Mouse (Mus musculus): Measurements from ENCODE around the gene Rnf115. TPM values are rescaled to one million over a fixed set of nuclear protein-coding genes. Genes with fewer than 3 reads are reported as not detected.
A peak's percentile ranks its signal among the peaks of the same experiment; 100 is the strongest.

Gene Rnf115
- polyA plus RNA-seq, 1 experiment from 2014 or later = 43.6 TPM

GRCm38 (mm10) chr3:96757691-96758090, 30.2 kb downstream of the Rnf115 start:
- no peak overlapping the region for H3K9ac ChIP-seq (ENCODE audit: low read depth, low read length)
- no peak overlapping the region for H3K4me3 ChIP-seq (ENCODE audit: low read length)
- H3K27me3 ChIP-seq (replicated peaks; ENCODE audit: control insufficient read depth, insufficient read depth, low read length) = no peaks in the 10 kb centered on the region
- WGBS = 64% methylated on average over 7 of the region's 7 CpGs
- no peak overlapping the region for H3K27ac ChIP-seq (ENCODE audit: low read length)
- H3K4me1 ChIP-seq (ENCODE audit: control insufficient read depth, insufficient read depth, low read length) = no peaks in the 10 kb centered on the region
- no peaks in the 10 kb centered on the region for H3K36me3 ChIP-seq (ENCODE audit: control insufficient read depth, insufficient read depth, low read length)
- H3K4me2 ChIP-seq (ENCODE audit: low read depth, low read length) = no peak overlapping the region
- no peak for ATAC-seq
- no peaks in the 10 kb centered on the region for H3K9me3 ChIP-seq (ENCODE audit: control insufficient read depth, low read length)

GRCm38 (mm10) chr3:96759695-96760094, 32.2 kb downstream of the Rnf115 start:
- Histone ChIP-seq H3K9me3 (ENCODE audit: control insufficient read depth, low read length) (no peaks in the 10 kb centered on the region), H3K4me1 (ENCODE audit: control insufficient read depth, insufficient read depth, low read length) (no peaks in the 10 kb centered on the region), H3K27ac (ENCODE audit: low read length) (no peak overlapping the region), H3K9ac (ENCODE audit: low read depth, low read length) (no peak overlapping the region), H3K4me2 (ENCODE audit: low read depth, low read length) (no peak overlapping the region), H3K36me3 (ENCODE audit: control insufficient read depth, insufficient read depth, low read length) (no peaks in the 10 kb centered on the region), H3K27me3 (replicated peaks; ENCODE audit: control insufficient read depth, insufficient read depth, low read length) (no peaks in the 10 kb centered on the region), H3K4me3 (ENCODE audit: low read length) (no peak overlapping the region)
- no peak for ATAC-seq
- 91% methylated on average over 4 of the region's 4 CpGs for WGBS

GRCm38 (mm10) chr3:96764528-96764927, 37.1 kb downstream of the Rnf115 start:
- 79% methylated on average over 1 of the region's 1 CpGs for WGBS
- no peak overlapping the region for H3K4me3 ChIP-seq (ENCODE audit: low read length)
- H3K27ac ChIP-seq (ENCODE audit: low read length) = no peak overlapping the region
- no peaks in the 10 kb centered on the region for H3K4me1 ChIP-seq (ENCODE audit: control insufficient read depth, insufficient read depth, low read length)
- H3K9me3 ChIP-seq (ENCODE audit: control insufficient read depth, low read length) = no peaks in the 10 kb centered on the region
- no peak overlapping the region for H3K4me2 ChIP-seq (ENCODE audit: low read depth, low read length)
- H3K36me3 ChIP-seq (ENCODE audit: control insufficient read depth, insufficient read depth, low read length) = no peaks in the 10 kb centered on the region
- no peaks in the 10 kb centered on the region for H3K27me3 ChIP-seq (replicated peaks; ENCODE audit: control insufficient read depth, insufficient read depth, low read length)
- H3K9ac ChIP-seq (ENCODE audit: low read depth, low read length) = no peak overlapping the region
- no peak; the same call in 1 of the 2 replicates for ATAC-seq

GRCm38 (mm10) chr3:96769971-96770370, 42.5 kb downstream of the Rnf115 start:
- WGBS = 90% methylated on average over 5 of the region's 5 CpGs
- Histone ChIP-seq H3K4me3 (ENCODE audit: low read length) (no peak overlapping the region), H3K36me3 (ENCODE audit: control insufficient read depth, insufficient read depth, low read length) (no peaks in the 10 kb centered on the region), H3K4me2 (ENCODE audit: low read depth, low read length) (no peak overlapping the region), H3K9ac (ENCODE audit: low read depth, low read length) (no peak overlapping the region), H3K4me1 (ENCODE audit: control insufficient read depth, insufficient read depth, low read length) (no peaks in the 10 kb centered on the region), H3K27ac (ENCODE audit: low read length) (no peak overlapping the region), H3K9me3 (ENCODE audit: control insufficient read depth, low read length) (no peaks in the 10 kb centered on the region), H3K27me3 (replicated peaks; ENCODE audit: control insufficient read depth, insufficient read depth, low read length) (no peaks in the 10 kb centered on the region)
- ATAC-seq = no peak

GRCm38 (mm10) chr3:96772949-96773348, 45.5 kb downstream of the Rnf115 start:
- Histone ChIP-seq H3K9ac (ENCODE audit: low read depth, low read length) (no peak overlapping the region), H3K27me3 (replicated peaks; ENCODE audit: control insufficient read depth, insufficient read depth, low read length) (no peaks in the 10 kb centered on the region), H3K36me3 (ENCODE audit: control insufficient read depth, insufficient read depth, low read length) (0 out of 2 replicates have a peak, but pooled peaks cover 2% of the 10 kb centered on the region), H3K4me1 (ENCODE audit: control insufficient read depth, insufficient read depth, low read length) (no peaks in the 10 kb centered on the region), H3K9me3 (ENCODE audit: control insufficient read depth, low read length) (no peaks in the 10 kb centered on the region), H3K27ac (ENCODE audit: low read length) (no peak overlapping the region), H3K4me2 (ENCODE audit: low read depth, low read length) (no peak overlapping the region), H3K4me3 (ENCODE audit: low read length) (no peak overlapping the region)
- ATAC-seq = no peak
- WGBS = 20% methylated on average over 1 of the region's 1 CpGs

GRCm38 (mm10) chr3:96777120-96777519, 49.7 kb downstream of the Rnf115 start:
- H3K36me3 ChIP-seq (ENCODE audit: control insufficient read depth, insufficient read depth, low read length) = 0 out of 2 replicates have a peak, but pooled peaks cover 2% of the 10 kb centered on the region
- no peak overlapping the region for H3K4me2 ChIP-seq (ENCODE audit: low read depth, low read length)
- H3K9me3 ChIP-seq (ENCODE audit: control insufficient read depth, low read length) = no peaks in the 10 kb centered on the region
- no peaks in the 10 kb centered on the region for H3K27me3 ChIP-seq (replicated peaks; ENCODE audit: control insufficient read depth, insufficient read depth, low read length)
- no peaks in the 10 kb centered on the region for H3K4me1 ChIP-seq (ENCODE audit: control insufficient read depth, insufficient read depth, low read length)
- no peak overlapping the region for H3K27ac ChIP-seq (ENCODE audit: low read length)
- WGBS = 41% methylated on average over 3 of the region's 3 CpGs
- peak; percentile 60; the same call in 1 of the 2 replicates for ATAC-seq
- H3K4me3 ChIP-seq (ENCODE audit: low read length) = no peak overlapping the region
- H3K9ac ChIP-seq (ENCODE audit: low read depth, low read length) = no peak overlapping the region

GRCm38 (mm10) chr3:96782236-96782635, 54.8 kb downstream of the Rnf115 start:
- Histone ChIP-seq H3K27ac (ENCODE audit: low read length) (no peak overlapping the region), H3K9me3 (ENCODE audit: control insufficient read depth, low read length) (no peaks in the 10 kb centered on the region), H3K27me3 (replicated peaks; ENCODE audit: control insufficient read depth, insufficient read depth, low read length) (no peaks in the 10 kb centered on the region), H3K4me3 (ENCODE audit: low read length) (no peak overlapping the region), H3K4me2 (ENCODE audit: low read depth, low read length) (no peak overlapping the region), H3K9ac (ENCODE audit: low read depth, low read length) (no peak overlapping the region), H3K36me3 (ENCODE audit: control insufficient read depth, insufficient read depth, low read length) (no peaks in the 10 kb centered on the region), H3K4me1 (ENCODE audit: control insufficient read depth, insufficient read depth, low read length) (no peaks in the 10 kb centered on the region)
- ATAC-seq = no peak
- WGBS = 60% methylated on average over 8 of the region's 8 CpGs

GRCm38 (mm10) chr3:96787784-96788183, 60.3 kb downstream of the Rnf115 start:
- no peak overlapping the region for H3K9ac ChIP-seq (ENCODE audit: low read depth, low read length)
- H3K4me2 ChIP-seq (ENCODE audit: low read depth, low read length) = no peak overlapping the region
- H3K4me3 ChIP-seq (ENCODE audit: low read length) = no peak overlapping the region
- ATAC-seq = no peak
- no peak overlapping the region for H3K27ac ChIP-seq (ENCODE audit: low read length)
- 0 out of 2 replicates have a peak, but pooled peaks cover 2% of the 10 kb centered on the region for H3K36me3 ChIP-seq (ENCODE audit: control insufficient read depth, insufficient read depth, low read length)
- H3K27me3 ChIP-seq (replicated peaks; ENCODE audit: control insufficient read depth, insufficient read depth, low read length) = no peaks in the 10 kb centered on the region
- no peaks in the 10 kb centered on the region for H3K4me1 ChIP-seq (ENCODE audit: control insufficient read depth, insufficient read depth, low read length)
- H3K9me3 ChIP-seq (ENCODE audit: control insufficient read depth, low read length) = no peaks in the 10 kb centered on the region
- WGBS = 94% methylated on average over 1 of the region's 1 CpGs

- ATAC-seq = no peak
- Histone ChIP-seq H3K9ac (ENCODE audit: low read depth, low read length) (no peak overlapping the region), H3K9me3 (ENCODE audit: control insufficient read depth, low read length) (no peaks in the 10 kb centered on the region), H3K4me1 (ENCODE audit: control insufficient read depth, insufficient read depth, low read length) (no peaks in the 10 kb centered on the region), H3K27ac (ENCODE audit: low read length) (no peak overlapping the region), H3K4me3 (ENCODE audit: low read length) (no peak overlapping the region), H3K36me3 (ENCODE audit: control insufficient read depth, insufficient read depth, low read length) (0 out of 2 replicates have a peak, but pooled peaks cover 2% of the 10 kb centered on the region), H3K4me2 (ENCODE audit: low read depth, low read length) (no peak overlapping the region), H3K27me3 (replicated peaks; ENCODE audit: control insufficient read depth, insufficient read depth, low read length) (no peaks in the 10 kb centered on the region)
- WGBS = 87% methylated on average over 8 of the region's 8 CpGs
Measured at GRCm38 (mm10) chr3:96788506-96788905, 61.0 kb downstream of the Rnf115 start.

- no peaks in the 10 kb centered on the region for H3K36me3 ChIP-seq (ENCODE audit: control insufficient read depth, insufficient read depth, low read length)
- no peak overlapping the region for H3K4me2 ChIP-seq (ENCODE audit: low read depth, low read length)
- peak; percentile 78 for ATAC-seq
- H3K9me3 ChIP-seq (ENCODE audit: control insufficient read depth, low read length) = no peaks in the 10 kb centered on the region
- no peak overlapping the region for H3K4me3 ChIP-seq (ENCODE audit: low read length)
- no peak overlapping the region for H3K9ac ChIP-seq (ENCODE audit: low read depth, low read length)
- no peaks in the 10 kb centered on the region for H3K27me3 ChIP-seq (replicated peaks; ENCODE audit: control insufficient read depth, insufficient read depth, low read length)
- no peak overlapping the region for H3K27ac ChIP-seq (ENCODE audit: low read length)
- H3K4me1 ChIP-seq (ENCODE audit: control insufficient read depth, insufficient read depth, low read length) = no peaks in the 10 kb centered on the region
- whole genome bisulfite sequencing = 60% methylated on average over 11 of the region's 11 CpGs
Measured at GRCm38 (mm10) chr3:96800254-96800653, 72.8 kb downstream of the Rnf115 start.
